Mouse (Mus musculus) forelimb bud, embryonic 11.5 days (tissue): ENCODE measurements around the gene Hes5.

Source experiments
- DNase-seq: peaks from one replicate; pipeline ENCODE4 v3.0.0-alpha.2; 2012; ENCODE audit warnings: low read depth, low spot score

The Hes5 gene

GRCm38 (mm10) chr4:155011312-155012025 is 50.7 kb downstream of the Hes5 start:
- DNase-seq, result no peak
